Mouse (Mus musculus): Measurements from ENCODE around the gene Plekha1. TPM values are rescaled to one million over a fixed set of nuclear protein-coding genes. Genes with fewer than 3 reads are reported as not detected.

Gene Plekha1
- polyA plus RNA-seq, 1 experiment from 2014 or later = 45.1 TPM

- no peaks in the 10 kb centered on the region for H3K9me3 ChIP-seq
- H3K4me1 ChIP-seq = no peaks in the 10 kb centered on the region
- no peak for ATAC-seq (ENCODE audit: insufficient number of reproducible peaks, insufficient read depth, low FRiP score, low TSS enrichment)
- H3K27ac ChIP-seq = no peak overlapping the region
- 61% methylated on average over 3 of the region's 3 CpGs for WGBS
- no peak overlapping the region for H3K9ac ChIP-seq
- peaks cover 30% of the 10 kb centered on the region for H3K27me3 ChIP-seq
- no peak overlapping the region for H3K4me2 ChIP-seq (replicated peaks)
- no peak overlapping the region for H3K4me3 ChIP-seq
- no peaks in the 10 kb centered on the region for H3K36me3 ChIP-seq
Measured at GRCm38 (mm10) chr7:130930401-130930800, 64.8 kb downstream of the Plekha1 start.

- no peaks in the 10 kb centered on the region for H3K36me3 ChIP-seq
- H3K9ac ChIP-seq = no peak overlapping the region
- no peak overlapping the region for H3K27ac ChIP-seq
- WGBS = 85% methylated on average over 9 of the region's 9 CpGs
- ATAC-seq (ENCODE audit: insufficient number of reproducible peaks, insufficient read depth, low FRiP score, low TSS enrichment) = no peak
- no peak overlapping the region for H3K4me3 ChIP-seq
- peaks cover 10% of the 10 kb centered on the region for H3K4me1 ChIP-seq
- no peaks in the 10 kb centered on the region for H3K9me3 ChIP-seq
- peaks cover 56% of the 10 kb centered on the region for H3K27me3 ChIP-seq
- H3K4me2 ChIP-seq (replicated peaks) = no peak overlapping the region
Measured at GRCm38 (mm10) chr7:130932921-130933320, 67.4 kb downstream of the Plekha1 start.

- Histone ChIP-seq H3K36me3 (no peaks in the 10 kb centered on the region), H3K27ac (no peak overlapping the region), H3K4me1 (peaks cover 10% of the 10 kb centered on the region), H3K9me3 (no peaks in the 10 kb centered on the region), H3K4me2 (replicated peaks) (no peak overlapping the region), H3K9ac (no peak overlapping the region), H3K4me3 (no peak overlapping the region), H3K27me3 (peaks cover 72% of the 10 kb centered on the region)
- ATAC-seq (ENCODE audit: insufficient number of reproducible peaks, insufficient read depth, low FRiP score, low TSS enrichment) = no peak
- WGBS = 88% methylated on average over 4 of the region's 4 CpGs
Measured at GRCm38 (mm10) chr7:130934654-130935053, 69.1 kb downstream of the Plekha1 start.

- H3K4me2 ChIP-seq (replicated peaks) = peak overlapping the region; percentile 79
- 14% methylated on average over 16 of the region's 16 CpGs for WGBS
- H3K27me3 ChIP-seq = peaks cover 72% of the 10 kb centered on the region
- H3K4me1 ChIP-seq = peaks cover 10% of the 10 kb centered on the region
- H3K27ac ChIP-seq = no peak overlapping the region
- H3K4me3 ChIP-seq = peak overlapping the region; percentile 54
- H3K9me3 ChIP-seq = no peaks in the 10 kb centered on the region
- peak overlapping the region; percentile 50; the same call in 1 of the 2 replicates for H3K9ac ChIP-seq
- H3K36me3 ChIP-seq = no peaks in the 10 kb centered on the region
- ATAC-seq (ENCODE audit: insufficient number of reproducible peaks, insufficient read depth, low FRiP score, low TSS enrichment) = no peak
Measured at GRCm38 (mm10) chr7:130935421-130935792, 69.9 kb downstream of the Plekha1 start.

GRCm38 (mm10) chr7:130935793-130936471 is 70.4 kb downstream of the Plekha1 start, which contains the start of gene Htra1:
Gene Htra1, plus strand, starts transcription at chr7:130936111.
- H3K9me3 ChIP-seq = no peaks in the 10 kb centered on the region
- under 1% methylated on average over 68 of the region's 70 CpGs for WGBS
- H3K9ac ChIP-seq = peak within 1 kb of the TSS; percentile 50; the same call in 1 of the 2 replicates
- H3K4me1 ChIP-seq = peaks cover 10% of the 10 kb centered on the region
- no peaks in the 10 kb centered on the region for H3K36me3 ChIP-seq
- peak within 1 kb of the TSS; percentile 79 for H3K4me2 ChIP-seq (replicated peaks)
- H3K4me3 ChIP-seq = peak within 1 kb of the TSS; percentile 54
- H3K27ac ChIP-seq = no peak within 1 kb of the TSS
- ATAC-seq (ENCODE audit: insufficient number of reproducible peaks, insufficient read depth, low FRiP score, low TSS enrichment) = peak; percentile 76
- peaks cover 72% of the 10 kb centered on the region for H3K27me3 ChIP-seq

GRCm38 (mm10) chr7:130936472-130936951 is 71.0 kb downstream of the Plekha1 start:
- no peak overlapping the region for H3K27ac ChIP-seq
- peak overlapping the region; percentile 79 for H3K4me2 ChIP-seq (replicated peaks)
- H3K9ac ChIP-seq = peak overlapping the region; percentile 50; the same call in 1 of the 2 replicates
- H3K4me1 ChIP-seq = peaks cover 10% of the 10 kb centered on the region
- 0 out of 2 replicates have a peak, but pooled peaks have one; percentile 53 for ATAC-seq (ENCODE audit: insufficient number of reproducible peaks, insufficient read depth, low FRiP score, low TSS enrichment)
- peaks cover 72% of the 10 kb centered on the region for H3K27me3 ChIP-seq
- no peaks in the 10 kb centered on the region for H3K9me3 ChIP-seq
- H3K4me3 ChIP-seq = peak overlapping the region; percentile 54
- no peaks in the 10 kb centered on the region for H3K36me3 ChIP-seq
- under 1% methylated on average over 43 of the region's 49 CpGs for WGBS

GRCm38 (mm10) chr7:130937266-130937841 is 71.8 kb downstream of the Plekha1 start:
- H3K4me1 ChIP-seq = peaks cover 10% of the 10 kb centered on the region
- H3K4me3 ChIP-seq = no peak overlapping the region
- ATAC-seq (ENCODE audit: insufficient number of reproducible peaks, insufficient read depth, low FRiP score, low TSS enrichment) = no peak
- H3K27ac ChIP-seq = no peak overlapping the region
- H3K9ac ChIP-seq = no peak overlapping the region
- H3K4me2 ChIP-seq (replicated peaks) = no peak overlapping the region
- H3K27me3 ChIP-seq = peaks cover 69% of the 10 kb centered on the region
- no peaks in the 10 kb centered on the region for H3K9me3 ChIP-seq
- 37% methylated on average over 12 of the region's 12 CpGs for WGBS
- H3K36me3 ChIP-seq = no peaks in the 10 kb centered on the region

- no peaks in the 10 kb centered on the region for H3K9me3 ChIP-seq
- WGBS = 63% methylated on average over 4 of the region's 4 CpGs
- H3K4me2 ChIP-seq (replicated peaks) = no peak overlapping the region
- H3K9ac ChIP-seq = no peak overlapping the region
- ATAC-seq (ENCODE audit: insufficient number of reproducible peaks, insufficient read depth, low FRiP score, low TSS enrichment) = no peak
- H3K36me3 ChIP-seq = no peaks in the 10 kb centered on the region
- H3K4me1 ChIP-seq = peaks cover 10% of the 10 kb centered on the region
- H3K27me3 ChIP-seq = peaks cover 65% of the 10 kb centered on the region
- H3K4me3 ChIP-seq = no peak overlapping the region
- no peak overlapping the region for H3K27ac ChIP-seq
Measured at GRCm38 (mm10) chr7:130938005-130938404, 72.4 kb downstream of the Plekha1 start.

- Histone ChIP-seq H3K9ac (no peak overlapping the region), H3K4me2 (replicated peaks) (no peak overlapping the region), H3K27ac (no peak overlapping the region), H3K9me3 (no peaks in the 10 kb centered on the region), H3K4me1 (peaks cover 10% of the 10 kb centered on the region), H3K4me3 (no peak overlapping the region), H3K36me3 (no peaks in the 10 kb centered on the region), H3K27me3 (peaks cover 56% of the 10 kb centered on the region)
- WGBS = 90% methylated on average over 8 of the region's 8 CpGs
- ATAC-seq (ENCODE audit: insufficient number of reproducible peaks, insufficient read depth, low FRiP score, low TSS enrichment) = no peak
Measured at GRCm38 (mm10) chr7:130938896-130939295, 73.3 kb downstream of the Plekha1 start.

GRCm38 (mm10) chr7:130940733-130941132 is 75.2 kb downstream of the Plekha1 start:
- no peak overlapping the region for H3K27ac ChIP-seq
- no peaks in the 10 kb centered on the region for H3K9me3 ChIP-seq
- no peak for ATAC-seq (ENCODE audit: insufficient number of reproducible peaks, insufficient read depth, low FRiP score, low TSS enrichment)
- H3K4me2 ChIP-seq (replicated peaks) = no peak overlapping the region
- H3K4me3 ChIP-seq = no peak overlapping the region
- H3K36me3 ChIP-seq = no peaks in the 10 kb centered on the region
- peaks cover 38% of the 10 kb centered on the region for H3K27me3 ChIP-seq
- WGBS = 89% methylated on average over 8 of the region's 8 CpGs
- no peak overlapping the region for H3K9ac ChIP-seq
- peaks cover 10% of the 10 kb centered on the region for H3K4me1 ChIP-seq

GRCm38 (mm10) chr7:130943280-130943895 is 77.8 kb downstream of the Plekha1 start:
- Histone ChIP-seq H3K27me3 (peaks cover 12% of the 10 kb centered on the region), H3K9ac (no peak overlapping the region), H3K4me3 (no peak overlapping the region), H3K4me1 (no peaks in the 10 kb centered on the region), H3K4me2 (replicated peaks) (no peak overlapping the region), H3K36me3 (no peaks in the 10 kb centered on the region), H3K27ac (no peak overlapping the region), H3K9me3 (no peaks in the 10 kb centered on the region)
- WGBS = 90% methylated on average over 9 of the region's 9 CpGs
- ATAC-seq (ENCODE audit: insufficient number of reproducible peaks, insufficient read depth, low FRiP score, low TSS enrichment) = no peak
